Mouse (Mus musculus) granulocyte monocyte progenitor cell, adult 5-6 weeks (primary cell): ENCODE measurements around the gene Mgl2. TPM values are rescaled to one million over a fixed set of nuclear protein-coding genes. Genes with fewer than 3 reads are reported as not detected.
A peak's percentile ranks its signal among the peaks of the same experiment; 100 is the strongest.
"Not testable (repeated sequence)": the region's sequence is repeated elsewhere in the genome, so short reads cannot be mapped to it uniquely, and the experiment has no call there.

ENCODE experiments used
- ATAC-seq: replicated peaks from 2 replicates; pipeline ENCODE4 v1.8.0; 2016; ENCODE audit warnings: mild to moderate bottlenecking, moderate TSS enrichment, inconsistent platforms; ENCODE audit not compliant: poor library complexity, severe bottlenecking
- total RNA-seq, 2 experiments: library from RNA; stranded (forward) in 1 of 2; stranded (reverse) in 1 of 2; fragments of 200-712, 200-1000 nt in 1 of 2; fragments of >200 nt in 1 of 2; fragmentation: Nextera tagmentation in 1 of 2; gene quantifications; 2 replicates each; pipeline ENCODE4 v1.2.3; 2014 to 2017

The Mgl2 gene
- total RNA-seq (2014; fragmentation: Nextera tagmentation) (11.3 and 13.2 TPM in 2 replicates), total RNA-seq (2017) (36.5 and 37.9 TPM in 2 replicates)

DNA sequence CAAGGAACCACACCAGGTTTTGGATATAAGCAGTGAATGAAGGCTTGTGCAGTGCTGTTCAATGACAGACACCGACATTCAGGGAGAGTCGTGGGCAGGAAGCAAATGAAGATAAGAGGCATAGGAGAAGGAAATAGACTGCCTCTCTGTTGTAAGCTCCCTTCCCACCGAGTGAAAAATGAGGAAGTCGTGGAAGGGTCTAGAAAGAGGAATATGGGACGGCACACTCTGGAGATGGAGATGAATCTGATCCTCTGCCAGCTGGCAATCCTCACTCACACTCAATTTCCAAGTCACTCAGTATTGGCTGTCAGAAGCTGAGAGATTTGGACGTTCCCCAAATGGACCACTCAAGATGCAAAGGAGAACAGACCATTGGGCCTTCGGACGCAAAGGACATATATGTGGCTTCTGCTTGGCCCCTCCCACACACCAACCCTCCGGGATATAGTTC is at the start of gene Mgl2:
Gene Mgl2, plus strand, starts transcription at position 404 of the 454 bp plus-strand sequence.
- peak; percentile 78 for ATAC-seq

DNA sequence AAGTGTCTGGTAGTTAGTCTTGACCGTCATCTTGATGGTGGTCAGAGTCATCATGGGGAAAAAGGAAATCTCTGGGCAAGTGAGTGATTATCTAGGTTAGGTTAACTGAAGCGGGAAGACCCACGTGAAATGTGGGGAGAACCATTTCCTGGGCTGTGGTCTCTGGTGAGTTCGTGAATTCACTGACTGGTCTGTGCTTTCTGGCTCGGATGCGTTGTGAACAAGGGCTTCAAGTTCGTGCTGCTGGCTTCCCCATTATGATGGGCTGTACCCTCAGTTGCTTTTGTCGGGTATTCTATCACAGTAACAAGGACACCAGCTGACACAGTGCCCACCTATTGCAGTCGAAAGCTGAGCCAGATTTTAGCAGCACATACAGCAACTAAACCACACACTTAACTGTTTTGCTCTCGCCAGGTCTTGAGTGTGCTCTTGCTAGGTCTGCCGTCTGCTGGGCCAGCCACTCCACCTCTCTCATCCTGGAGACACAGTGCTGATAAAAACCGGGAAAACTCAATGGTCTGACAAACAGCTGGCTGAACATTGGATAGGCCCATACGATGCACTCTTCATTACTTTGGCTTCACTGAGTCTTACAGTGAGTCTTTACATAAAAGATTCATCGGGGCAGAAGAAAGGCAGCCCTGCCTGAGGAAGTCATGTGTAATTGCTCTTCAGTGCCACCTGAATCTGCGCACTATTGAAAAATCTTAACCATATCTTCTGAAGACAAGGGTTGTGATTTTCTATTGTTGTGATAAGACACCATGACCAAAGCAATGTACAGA is 49.1 kb upstream of the Mgl2 start:
- ATAC-seq: 0 out of 2 replicates have a peak, but pooled peaks have one; percentile 6

DNA sequence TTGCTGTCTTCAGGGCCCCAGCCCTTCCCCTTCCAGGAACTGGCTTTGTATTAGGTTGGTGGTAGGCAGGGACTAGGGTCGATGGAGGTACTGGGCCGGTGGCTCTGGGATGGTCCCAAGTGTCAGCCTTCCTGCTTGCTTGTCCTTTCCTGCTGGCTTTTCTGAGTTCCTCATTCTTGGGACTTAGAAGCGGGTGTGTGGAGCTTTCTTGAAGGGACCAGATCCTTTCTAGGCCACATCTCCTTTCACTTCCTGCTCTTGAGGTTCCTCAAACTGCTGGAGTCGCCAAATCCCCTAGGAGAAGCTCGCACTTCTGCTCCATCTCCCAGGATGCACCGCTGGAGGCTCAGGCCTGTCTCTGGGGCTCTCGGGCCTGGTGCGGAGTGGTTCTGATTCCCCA is 45.6 kb upstream of the Mgl2 start:
- ATAC-seq: peak; percentile 81

DNA sequence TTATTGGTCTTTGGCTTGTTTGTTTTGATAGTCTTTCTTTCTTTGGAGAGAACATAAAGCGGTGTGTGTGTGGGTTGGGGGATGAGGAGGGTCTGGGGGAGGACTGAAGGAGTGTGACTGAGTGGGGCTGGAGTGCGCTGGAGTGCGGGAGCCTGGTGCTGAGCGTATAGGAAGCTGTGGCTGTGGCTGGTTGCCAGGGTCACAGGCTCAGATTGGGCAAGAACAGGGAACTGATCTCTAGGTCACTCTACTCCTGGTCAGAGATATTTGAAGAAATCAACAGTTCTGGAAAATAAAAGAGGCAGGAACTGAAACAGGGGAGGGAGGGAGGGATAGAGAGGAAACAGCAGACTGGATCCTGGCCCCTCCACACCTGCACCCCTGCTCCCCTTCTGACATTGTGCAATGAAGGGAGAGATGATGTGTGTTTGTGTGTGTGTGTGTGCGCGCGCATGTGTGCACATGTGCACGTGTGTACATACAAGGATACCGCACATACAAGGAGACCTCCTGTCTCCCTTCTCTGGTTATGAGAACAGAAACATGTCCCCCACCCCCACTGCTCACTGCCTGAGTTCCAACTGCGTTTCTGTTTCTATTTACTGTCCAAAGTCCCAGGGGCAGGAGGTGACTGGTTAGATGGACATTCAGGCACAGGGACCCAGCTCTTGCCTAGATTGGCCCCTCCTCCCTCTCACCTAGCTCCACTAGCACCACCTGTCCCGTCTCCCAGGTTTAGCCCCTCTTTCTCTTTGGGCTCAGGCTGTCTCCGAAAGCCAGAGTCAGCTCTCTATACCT is 37.9 kb upstream of the Mgl2 start, which contains the start of gene Asgr2:
Gene Asgr2, plus strand, starts transcription at position 659 of the 798 bp plus-strand sequence.
- ATAC-seq: peak; percentile 88

DNA sequence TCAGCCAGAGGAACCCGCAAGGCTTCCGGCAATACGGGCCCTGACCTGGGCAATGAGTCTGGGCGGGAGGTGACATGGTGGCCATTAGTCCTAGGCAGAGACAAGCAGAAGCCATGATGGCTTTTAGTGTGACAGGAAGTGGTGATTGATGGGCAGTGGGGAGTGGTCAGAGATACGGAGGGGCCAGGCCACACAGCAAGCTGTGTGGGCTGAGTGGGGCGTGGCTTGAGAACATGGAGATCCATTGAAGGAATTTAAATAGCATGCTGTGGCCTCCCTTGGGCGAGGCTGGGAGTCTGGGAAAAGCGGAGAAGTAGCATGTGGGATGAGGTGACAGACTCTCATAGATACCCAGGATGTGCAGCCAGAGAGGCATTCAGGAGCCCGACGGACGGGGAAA is 32.7 kb upstream of the Mgl2 start:
- no peak for ATAC-seq

DNA sequence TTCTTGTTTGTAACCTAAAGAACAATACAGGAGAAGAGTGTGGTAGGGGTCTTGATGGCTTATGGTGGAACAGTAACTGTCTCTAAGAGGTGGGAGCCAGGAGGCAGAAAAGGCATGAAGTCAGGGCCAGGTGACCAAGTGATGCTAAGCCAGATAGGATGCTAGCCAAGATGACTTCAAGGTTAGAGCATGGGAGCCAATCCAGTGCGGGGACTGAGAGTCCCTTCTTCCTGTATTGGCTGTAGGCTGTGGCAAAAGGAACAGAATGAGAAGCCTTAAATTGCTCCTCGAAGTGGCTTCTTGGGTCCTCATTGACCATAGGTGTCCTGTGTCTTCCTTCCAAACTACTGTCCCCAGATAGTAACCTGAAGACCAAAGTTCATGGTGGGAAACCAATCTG is 31.0 kb upstream of the Mgl2 start:
- ATAC-seq: no peak

DNA sequence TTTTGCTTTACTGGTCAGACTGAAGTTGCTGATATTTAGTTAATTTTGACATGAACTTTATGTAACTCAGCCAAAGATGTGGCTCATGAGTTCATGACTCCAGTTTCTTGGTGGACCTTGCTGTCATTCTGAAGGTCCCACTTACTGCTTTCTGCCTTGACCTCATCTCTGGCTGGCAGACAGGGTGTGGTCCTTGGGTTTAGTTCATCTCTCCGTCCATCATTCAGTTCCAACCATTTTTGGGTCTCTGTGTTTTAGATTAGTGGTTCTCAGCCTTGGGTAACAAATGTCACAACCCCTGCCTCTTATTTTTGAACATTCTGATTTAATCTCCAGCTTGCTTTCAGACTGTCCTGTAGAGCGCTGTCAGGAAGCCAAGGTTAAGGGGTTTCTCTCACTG is 30.3 kb upstream of the Mgl2 start:
- ATAC-seq: no peak

DNA sequence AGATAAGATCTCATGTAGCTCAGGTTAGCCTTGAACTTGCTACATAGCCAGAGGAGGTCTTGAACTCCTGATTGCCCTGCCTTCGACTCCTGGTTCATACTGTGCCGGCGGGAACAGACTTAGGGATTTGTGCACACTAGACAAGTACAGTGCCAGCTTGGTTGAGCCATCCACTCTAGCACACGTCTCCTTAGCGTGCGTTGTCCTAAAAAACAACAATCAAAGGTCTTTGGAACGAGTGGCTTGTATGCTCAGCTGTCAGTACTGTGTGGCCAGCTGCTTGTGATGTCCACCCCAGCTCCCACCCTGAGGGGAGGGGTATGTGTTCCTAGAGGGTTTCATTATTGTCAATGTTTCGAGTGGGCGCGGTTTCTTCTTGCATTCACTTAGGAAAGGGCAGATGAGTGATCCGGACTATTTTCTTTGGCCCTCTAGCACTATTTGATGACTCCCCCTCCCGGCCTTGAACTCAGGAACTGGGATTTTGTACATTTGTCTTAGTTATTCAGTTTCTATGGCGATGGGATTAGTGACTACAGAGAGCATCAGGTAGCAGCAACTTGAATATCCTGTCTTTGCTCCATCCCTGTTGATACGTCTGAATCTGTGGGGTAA is 26.3 kb upstream of the Mgl2 start:
- no peak for ATAC-seq

DNA sequence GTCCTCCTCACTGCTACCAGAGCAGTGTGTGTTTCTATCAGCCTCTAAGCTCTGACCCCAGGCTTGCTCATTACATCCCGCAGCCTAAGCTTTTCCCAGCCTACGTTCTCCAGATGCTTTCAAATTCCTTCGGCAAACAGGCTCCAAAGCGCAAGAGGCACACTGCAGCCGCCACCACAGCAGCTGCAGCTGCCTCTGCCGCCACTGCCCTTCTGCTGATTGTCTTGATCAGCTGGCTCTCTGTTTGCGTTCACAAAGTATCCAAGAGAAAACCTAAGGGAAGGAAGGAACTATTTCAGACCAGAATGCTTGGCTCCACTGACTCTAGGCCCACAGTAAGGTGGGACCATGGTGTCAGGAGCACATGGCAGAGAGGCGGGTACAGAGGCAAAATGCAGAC is 23.0 kb upstream of the Mgl2 start:
- ATAC-seq: no peak

DNA sequence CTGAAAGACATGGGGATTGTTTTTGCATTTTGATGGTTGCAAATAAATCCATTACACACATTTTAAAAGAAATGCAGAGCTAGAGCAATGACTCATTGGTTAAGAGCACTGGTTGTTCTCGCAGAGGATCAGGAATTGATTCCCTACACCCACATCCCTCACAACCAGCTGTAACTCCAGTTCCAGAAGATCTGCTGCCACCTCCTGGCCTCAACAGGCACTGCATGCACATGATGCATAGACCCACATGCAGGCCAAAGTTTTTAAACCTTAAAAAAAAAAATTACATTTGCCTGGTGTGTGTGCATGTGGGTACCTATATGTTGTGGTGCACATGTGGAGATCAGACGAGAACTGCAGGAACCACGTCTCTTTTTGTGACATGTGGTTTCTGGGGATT is 20.0 kb upstream of the Mgl2 start:
- ATAC-seq: peak; percentile 59; the same call in 1 of the 2 replicates

DNA sequence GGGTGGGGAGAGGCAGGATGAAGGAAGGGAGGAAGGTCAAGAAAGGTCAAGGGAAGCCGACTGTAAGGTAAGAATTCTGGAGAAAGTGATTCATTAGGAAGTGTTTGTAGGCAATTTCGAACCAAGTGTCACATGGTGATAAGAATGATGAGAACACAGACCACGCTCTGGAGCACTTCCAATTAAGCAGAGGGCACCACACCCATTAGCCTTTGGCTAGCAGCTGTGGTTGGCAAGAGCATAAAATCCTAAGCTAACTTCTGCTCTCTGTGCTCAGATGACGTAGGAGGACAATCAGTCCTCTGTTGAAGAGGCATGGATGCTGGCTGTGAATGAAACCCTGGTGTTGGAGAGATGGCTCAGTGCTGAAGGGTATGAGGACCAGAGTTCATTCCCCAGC is 15.6 kb upstream of the Mgl2 start:
- no peak for ATAC-seq

DNA sequence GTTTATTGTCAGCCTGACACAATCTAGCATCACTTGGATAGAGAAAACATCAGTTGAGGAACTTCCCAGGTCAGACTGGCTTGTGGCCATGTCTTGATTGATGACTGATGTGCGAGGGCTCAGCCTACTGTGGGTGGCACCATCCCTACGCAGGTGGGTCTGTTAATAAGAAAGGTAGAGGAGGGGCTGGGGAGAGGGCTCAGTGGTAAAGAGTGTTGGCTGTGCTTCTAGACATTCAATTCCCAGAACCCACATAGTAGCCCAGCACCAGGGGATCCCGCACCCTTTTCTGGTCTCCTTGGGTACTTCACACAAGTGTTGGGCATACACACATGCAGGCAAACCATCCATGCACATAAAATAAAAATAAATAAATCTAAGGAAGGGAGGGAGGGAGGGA is 14.2 kb upstream of the Mgl2 start:
- ATAC-seq: no peak

DNA sequence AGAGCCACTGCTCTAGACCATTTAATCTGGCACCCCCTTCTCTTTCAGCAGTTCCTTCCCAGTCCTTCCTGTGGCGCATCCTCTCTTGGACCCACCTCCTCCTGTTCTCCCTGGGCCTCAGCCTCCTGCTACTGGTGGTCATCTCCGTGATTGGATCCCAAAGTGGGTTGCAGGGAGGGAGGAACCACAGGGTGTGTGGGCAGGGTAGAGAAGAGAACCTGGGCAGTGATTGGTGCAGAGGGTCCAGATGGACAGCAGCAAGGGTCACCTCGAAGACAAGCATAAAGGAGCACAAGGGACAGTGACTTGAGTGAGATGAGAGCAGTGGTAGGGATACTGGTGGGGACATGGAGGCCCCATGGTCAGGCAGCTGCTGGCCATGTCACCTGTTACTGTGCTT is 4.9 kb downstream of the Mgl2 start:
- ATAC-seq: not testable (repeated sequence)

DNA sequence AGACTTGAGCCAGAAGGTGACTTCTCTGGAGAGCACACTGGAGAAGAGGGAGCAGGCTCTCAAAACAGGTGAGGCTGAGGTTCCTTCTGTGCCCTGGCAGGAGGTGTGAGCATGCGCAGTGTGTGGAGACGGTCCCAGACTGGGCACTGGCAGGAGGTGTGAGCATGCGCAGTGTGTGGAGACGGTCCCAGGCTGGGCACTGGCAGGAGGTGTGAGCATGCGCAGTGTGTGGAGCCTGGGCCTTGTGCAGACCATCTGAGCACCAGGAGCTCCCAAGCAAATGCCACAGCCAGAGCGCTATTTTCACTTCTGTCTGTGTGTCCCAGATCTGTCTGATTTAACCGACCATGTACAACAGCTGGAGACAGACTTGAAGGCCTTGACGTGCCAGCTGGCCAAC is 5.8 kb downstream of the Mgl2 start:
- ATAC-seq: not testable (repeated sequence)

DNA sequence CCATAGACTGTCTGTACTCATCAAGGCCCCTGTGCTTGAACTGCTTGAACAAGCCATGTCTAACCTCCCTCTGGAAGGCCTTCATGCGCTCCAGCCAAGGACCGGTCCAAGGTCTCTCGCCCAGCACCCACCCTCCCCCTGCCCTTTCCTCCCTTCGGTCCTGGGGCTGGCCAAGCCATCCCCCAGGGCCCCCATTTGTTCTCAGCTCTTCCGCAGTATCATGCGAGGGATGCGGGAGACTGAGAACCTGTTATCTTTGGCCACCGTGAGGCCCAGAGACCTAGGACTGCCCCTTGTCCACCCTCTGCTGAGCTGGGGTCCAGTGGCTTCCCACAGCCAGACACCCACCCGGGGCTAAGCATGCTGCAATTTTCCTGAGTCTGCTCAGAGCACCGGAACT is 9.0 kb downstream of the Mgl2 start:
- ATAC-seq: no peak

DNA sequence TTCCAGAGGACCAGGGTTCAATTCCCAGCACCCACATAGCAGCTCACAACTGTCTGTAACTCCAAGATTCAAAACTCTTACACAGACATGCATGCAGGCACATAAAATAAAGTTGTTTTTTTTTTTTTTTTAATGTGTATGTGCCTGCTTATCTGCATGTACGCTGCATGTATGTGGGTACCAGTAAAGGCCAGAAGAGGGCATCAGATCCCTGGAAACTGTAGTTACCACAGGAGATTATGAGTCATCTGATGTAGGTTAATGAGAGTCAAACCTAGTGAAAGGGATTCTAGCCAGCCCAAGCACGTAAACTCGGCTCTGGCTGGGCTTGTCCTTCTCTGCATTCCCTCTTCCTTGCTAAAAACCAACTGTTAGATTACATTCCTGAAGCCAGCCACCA is 20.9 kb downstream of the Mgl2 start:
- ATAC-seq: 0 out of 2 replicates have a peak, but pooled peaks have one; percentile 44

DNA sequence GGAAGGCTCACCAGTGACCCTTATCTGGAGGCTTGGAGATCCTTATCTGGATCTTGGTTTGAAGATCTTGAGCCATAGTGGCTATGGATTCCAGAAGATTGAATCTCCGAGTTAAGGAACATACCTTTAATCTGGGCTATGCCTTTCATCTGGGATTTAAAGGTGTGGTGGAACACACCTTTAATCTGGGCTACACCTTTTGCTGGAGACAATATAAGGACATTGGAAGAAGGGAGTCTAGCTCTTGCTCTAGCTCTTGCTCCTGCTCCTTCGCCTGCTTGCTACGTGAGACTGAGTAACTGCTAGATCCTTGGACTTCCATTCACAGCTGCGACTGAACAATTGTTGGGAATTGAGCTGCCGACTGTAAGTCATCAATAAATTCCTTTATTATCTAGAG is 25.8 kb downstream of the Mgl2 start, which contains the start of gene Clec10a:
Gene Clec10a, plus strand, starts transcription at position 301 of the 400 bp plus-strand sequence.
- not testable (repeated sequence) for ATAC-seq

DNA sequence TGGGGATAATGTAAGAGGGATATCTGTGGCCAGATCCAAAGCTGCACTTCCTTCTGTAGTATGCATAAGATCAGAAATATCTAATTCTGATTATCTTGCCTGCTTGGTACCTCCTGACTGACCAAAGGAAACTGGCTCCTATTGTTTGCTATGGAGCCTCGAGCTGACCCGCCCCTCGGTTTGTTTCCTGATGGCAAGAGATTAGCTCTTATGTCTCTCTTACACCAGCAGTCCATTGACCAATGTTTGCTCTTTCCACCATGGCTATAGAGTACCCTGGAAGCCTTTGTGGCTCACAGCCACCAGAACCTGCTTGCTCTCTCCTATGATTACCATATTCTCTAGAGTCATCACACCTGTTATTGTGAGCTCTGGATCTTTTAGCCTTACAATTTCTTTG is 32.2 kb downstream of the Mgl2 start:
- no peak for ATAC-seq

DNA sequence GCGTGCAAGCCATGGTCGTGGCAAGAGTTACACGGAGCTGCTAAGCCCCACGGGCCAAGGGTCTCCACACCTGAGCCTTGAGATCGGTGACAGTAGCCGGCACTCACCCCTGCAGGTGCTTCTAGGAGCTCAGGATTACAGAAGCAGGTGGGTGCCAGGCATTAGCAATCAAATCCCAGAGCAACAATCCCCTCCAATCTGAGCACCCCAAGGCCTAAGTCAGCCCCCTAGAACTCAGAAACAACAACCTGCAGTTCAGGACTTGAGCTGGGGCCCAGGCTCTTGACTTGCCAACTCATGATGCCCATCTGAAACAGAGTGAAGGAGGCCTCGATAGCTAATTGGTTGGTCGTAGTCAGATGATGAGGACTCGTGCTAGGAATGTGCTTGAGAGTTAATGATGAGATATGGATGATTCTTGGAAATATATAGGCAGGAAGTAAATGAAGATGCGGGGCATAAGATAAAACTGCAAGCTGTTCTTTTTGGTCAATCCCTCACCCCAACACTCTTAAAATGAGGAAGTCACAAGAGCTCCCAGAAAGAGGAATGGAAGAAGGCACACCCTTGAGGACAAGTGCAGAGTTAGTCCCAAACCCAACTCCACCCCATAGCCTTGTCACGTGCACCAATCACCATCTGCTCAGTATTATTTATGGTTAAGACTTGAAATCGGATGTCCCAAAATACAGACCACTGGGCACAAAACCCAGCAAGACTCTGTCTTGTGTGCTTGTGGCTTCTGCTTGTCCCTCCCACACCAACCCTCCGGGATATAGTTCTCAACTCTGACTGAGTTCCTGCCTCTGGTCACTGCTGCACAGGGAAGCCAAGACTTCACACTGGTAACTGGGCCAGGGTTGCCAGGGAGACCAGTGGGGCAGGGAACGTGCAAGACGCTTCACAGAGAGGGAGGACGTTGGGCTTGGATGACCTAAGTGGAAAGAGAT is 36.1 kb downstream of the Mgl2 start:
- ATAC-seq: peak; percentile 89

DNA sequence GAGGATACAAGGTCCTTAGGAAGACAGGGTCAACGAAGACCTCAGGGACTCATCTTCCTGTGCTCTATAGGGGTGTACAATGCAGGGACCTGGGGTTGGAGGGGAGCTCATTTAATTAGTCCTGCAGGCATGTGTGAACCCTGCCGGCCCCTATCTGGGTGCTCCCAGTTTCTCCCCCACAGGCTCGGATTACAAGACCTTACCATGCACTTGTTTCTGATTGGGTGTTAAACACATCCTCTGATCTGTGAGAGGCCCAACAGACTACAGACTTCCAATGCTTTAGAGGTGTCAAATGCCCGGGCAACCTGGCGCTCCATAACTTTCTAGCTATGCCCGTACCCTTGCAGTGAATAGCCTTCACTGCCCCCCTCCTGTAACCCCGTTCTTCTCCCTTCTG is 38.0 kb downstream of the Mgl2 start:
- ATAC-seq: no peak
